Mouse (Mus musculus): ENCODE results near the gene Uvrag. TPM values are rescaled to one million over a fixed set of nuclear protein-coding genes. Genes with fewer than 3 reads are reported as not detected.

Gene Uvrag
- polyA plus RNA-seq, 1 experiment from 2014 or later = 14.8 TPM

GRCm38 (mm10) chr7:99020353-99020752, 120.6 kb downstream of the Uvrag start:
- H3K4me1 ChIP-seq = peaks cover 50% of the 10 kb centered on the region
- peak overlapping the region; percentile 12; the same call in 1 of the 2 replicates for H3K9ac ChIP-seq
- H3K27ac ChIP-seq (replicated peaks) = peak overlapping the region; percentile 57
- 10% methylated on average over 4 of the region's 4 CpGs for WGBS
- no peaks in the 10 kb centered on the region for H3K36me3 ChIP-seq
- H3K9me3 ChIP-seq = 0 out of 2 replicates have a peak, but pooled peaks cover 2% of the 10 kb centered on the region
- no peak overlapping the region for H3K4me3 ChIP-seq
- H3K27me3 ChIP-seq (replicated peaks) = no peaks in the 10 kb centered on the region
- ATAC-seq (ENCODE audit: extremely low read depth, insufficient number of reproducible peaks, low FRiP score, low TSS enrichment) = no peak; the same call in 1 of the 2 replicates
- H3K4me2 ChIP-seq = no peak overlapping the region

GRCm38 (mm10) chr7:99017224-99017844, 123.6 kb downstream of the Uvrag start:
- ATAC-seq (ENCODE audit: extremely low read depth, insufficient number of reproducible peaks, low FRiP score, low TSS enrichment) = no peak
- no peak overlapping the region for H3K4me3 ChIP-seq
- peaks cover 48% of the 10 kb centered on the region for H3K4me1 ChIP-seq
- H3K27ac ChIP-seq (replicated peaks) = no peak overlapping the region
- H3K9ac ChIP-seq = no peak overlapping the region
- no peaks in the 10 kb centered on the region for H3K36me3 ChIP-seq
- no peak overlapping the region for H3K4me2 ChIP-seq
- H3K27me3 ChIP-seq (replicated peaks) = no peaks in the 10 kb centered on the region
- 60% methylated on average over 2 of the region's 2 CpGs for WGBS
- H3K9me3 ChIP-seq = no peaks in the 10 kb centered on the region

- 68% methylated on average over 8 of the region's 8 CpGs for WGBS
- Histone ChIP-seq H3K36me3 (no peaks in the 10 kb centered on the region), H3K9me3 (no peaks in the 10 kb centered on the region), H3K4me3 (no peak overlapping the region), H3K27ac (replicated peaks) (no peak overlapping the region), H3K4me1 (peaks cover 43% of the 10 kb centered on the region), H3K4me2 (no peak overlapping the region), H3K27me3 (replicated peaks) (no peaks in the 10 kb centered on the region), H3K9ac (no peak overlapping the region)
- no peak for ATAC-seq (ENCODE audit: extremely low read depth, insufficient number of reproducible peaks, low FRiP score, low TSS enrichment)
Observed at GRCm38 (mm10) chr7:99015914-99016313, 125.0 kb downstream of the Uvrag start.

- Histone ChIP-seq H3K9me3 (no peaks in the 10 kb centered on the region), H3K4me1 (peaks cover 38% of the 10 kb centered on the region), H3K36me3 (no peaks in the 10 kb centered on the region), H3K27me3 (replicated peaks) (no peaks in the 10 kb centered on the region), H3K4me3 (no peak overlapping the region), H3K4me2 (no peak overlapping the region), H3K9ac (0 out of 2 replicates have a peak overlapping the region, but pooled peaks have one; percentile 44), H3K27ac (replicated peaks) (peak overlapping the region; percentile 28; the same call in 1 of the 2 replicates)
- 70% methylated on average over 17 of the region's 17 CpGs for WGBS
- ATAC-seq (ENCODE audit: extremely low read depth, insufficient number of reproducible peaks, low FRiP score, low TSS enrichment) = no peak
Observed at GRCm38 (mm10) chr7:99015419-99015818, 125.5 kb downstream of the Uvrag start.

- Histone ChIP-seq H3K27me3 (replicated peaks) (no peaks in the 10 kb centered on the region), H3K4me2 (no peak overlapping the region), H3K9ac (no peak overlapping the region), H3K4me1 (peaks cover 30% of the 10 kb centered on the region), H3K36me3 (no peaks in the 10 kb centered on the region), H3K27ac (replicated peaks) (no peak overlapping the region), H3K9me3 (no peaks in the 10 kb centered on the region), H3K4me3 (no peak overlapping the region)
- 54% methylated on average over 4 of the region's 4 CpGs for WGBS
- ATAC-seq (ENCODE audit: extremely low read depth, insufficient number of reproducible peaks, low FRiP score, low TSS enrichment) = no peak
Observed at GRCm38 (mm10) chr7:99014620-99015019, 126.3 kb downstream of the Uvrag start.

GRCm38 (mm10) chr7:99007506-99008354, 133.2 kb downstream of the Uvrag start:
- no peak overlapping the region for H3K27ac ChIP-seq (replicated peaks)
- 78% methylated on average over 16 of the region's 16 CpGs for WGBS

GRCm38 (mm10) chr7:99003231-99003630, 137.7 kb downstream of the Uvrag start:
- Histone ChIP-seq H3K9ac (no peak overlapping the region), H3K36me3 (peaks cover 15% of the 10 kb centered on the region), H3K4me3 (no peak overlapping the region), H3K9me3 (no peaks in the 10 kb centered on the region), H3K4me2 (no peak overlapping the region), H3K27ac (replicated peaks) (no peak overlapping the region), H3K27me3 (replicated peaks) (no peaks in the 10 kb centered on the region), H3K4me1 (no peaks in the 10 kb centered on the region)
- WGBS = 86% methylated on average over 6 of the region's 6 CpGs
- no peak for ATAC-seq (ENCODE audit: extremely low read depth, insufficient number of reproducible peaks, low FRiP score, low TSS enrichment)

More at GRCm38 (mm10) chr7:99007506-99008354, 133.2 kb downstream of the Uvrag start:
- Histone ChIP-seq H3K4me3 (no peak overlapping the region), H3K4me1 (peaks cover 5% of the 10 kb centered on the region; the same call in 1 of the 2 replicates), H3K36me3 (peaks cover 15% of the 10 kb centered on the region), H3K9me3 (no peaks in the 10 kb centered on the region), H3K9ac (no peak overlapping the region), H3K4me2 (no peak overlapping the region), H3K27me3 (replicated peaks) (no peaks in the 10 kb centered on the region)
- no peak for ATAC-seq (ENCODE audit: extremely low read depth, insufficient number of reproducible peaks, low FRiP score, low TSS enrichment)

GRCm38 (mm10) chr7:98998722-98999121, 142.2 kb downstream of the Uvrag start:
- no peak for ATAC-seq (ENCODE audit: extremely low read depth, insufficient number of reproducible peaks, low FRiP score, low TSS enrichment)
- no peak overlapping the region for H3K4me2 ChIP-seq

GRCm38 (mm10) chr7:98997760-98998159, 143.2 kb downstream of the Uvrag start:
- no peak overlapping the region for H3K9ac ChIP-seq
- WGBS = 86% methylated on average over 7 of the region's 7 CpGs
- peaks cover 17% of the 10 kb centered on the region for H3K4me1 ChIP-seq
- H3K9me3 ChIP-seq = no peaks in the 10 kb centered on the region
- no peaks in the 10 kb centered on the region for H3K27me3 ChIP-seq (replicated peaks)
- no peaks in the 10 kb centered on the region for H3K36me3 ChIP-seq
- ATAC-seq (ENCODE audit: extremely low read depth, insufficient number of reproducible peaks, low FRiP score, low TSS enrichment) = no peak
- no peak overlapping the region for H3K4me2 ChIP-seq
- H3K27ac ChIP-seq (replicated peaks) = no peak overlapping the region
- no peak overlapping the region for H3K4me3 ChIP-seq

More at GRCm38 (mm10) chr7:98998722-98999121, 142.2 kb downstream of the Uvrag start:
- Histone ChIP-seq H3K36me3 (peaks cover 7% of the 10 kb centered on the region), H3K9me3 (no peaks in the 10 kb centered on the region), H3K4me1 (peaks cover 11% of the 10 kb centered on the region), H3K4me3 (no peak overlapping the region), H3K9ac (no peak overlapping the region), H3K27ac (replicated peaks) (no peak overlapping the region), H3K27me3 (replicated peaks) (no peaks in the 10 kb centered on the region)

GRCm38 (mm10) chr7:98996791-98997190, 144.2 kb downstream of the Uvrag start:
- no peaks in the 10 kb centered on the region for H3K27me3 ChIP-seq (replicated peaks)
- peaks cover 2% of the 10 kb centered on the region; the same call in 1 of the 2 replicates for H3K36me3 ChIP-seq
- WGBS = 89% methylated on average over 6 of the region's 6 CpGs
- H3K4me3 ChIP-seq = no peak overlapping the region
- no peak overlapping the region for H3K27ac ChIP-seq (replicated peaks)
- no peaks in the 10 kb centered on the region for H3K9me3 ChIP-seq
- ATAC-seq (ENCODE audit: extremely low read depth, insufficient number of reproducible peaks, low FRiP score, low TSS enrichment) = no peak
- H3K4me2 ChIP-seq = no peak overlapping the region
- peaks cover 17% of the 10 kb centered on the region for H3K4me1 ChIP-seq
- no peak overlapping the region for H3K9ac ChIP-seq

- H3K36me3 ChIP-seq = peaks cover 18% of the 10 kb centered on the region
Observed at GRCm38 (mm10) chr7:98995126-98995727, 145.7 kb downstream of the Uvrag start.

More at GRCm38 (mm10) chr7:98995126-98995727, 145.7 kb downstream of the Uvrag start:
- Histone ChIP-seq H3K4me3 (no peak overlapping the region), H3K27me3 (replicated peaks) (no peaks in the 10 kb centered on the region), H3K9ac (no peak overlapping the region), H3K27ac (replicated peaks) (no peak overlapping the region), H3K4me1 (peaks cover 23% of the 10 kb centered on the region), H3K4me2 (no peak overlapping the region), H3K9me3 (no peaks in the 10 kb centered on the region)
- WGBS = 82% methylated on average over 5 of the region's 5 CpGs
- ATAC-seq (ENCODE audit: extremely low read depth, insufficient number of reproducible peaks, low FRiP score, low TSS enrichment) = no peak

All from heart, embryonic 13.5 days (tissue).